Mouse (Mus musculus) left cerebral cortex, postnatal 25 days (tissue): ENCODE results near the gene Epha4. TPM values are rescaled to one million over a fixed set of nuclear protein-coding genes. Genes with fewer than 3 reads are reported as not detected.

ENCODE experiments used
- DNase-seq, 2 experiments: peaks; one replicate each; pipeline ENCODE4 v3.0.0; 2022; ENCODE audit warnings: low spot score in 2 of 2, mixed read lengths in 1 of 2
- intact Hi-C: fragments of 180-260 bp; cut with DNase I; formaldehyde crosslinking; loops from one replicate; pipeline ENCODE4 v1.15.1; 2025
- microRNA-seq, 2 experiments: library from miRNA; unstranded; fragments of <30 nt; microRNA quantifications; one replicate each; pipeline ENCODE4 v1.2.0; 2022
- total RNA-seq, 2 experiments: library from RNA; stranded (reverse); gene quantifications; 2 replicates each; pipeline ENCODE4 v1.2.3; 2021

Epha4 gene
- total RNA-seq, 2 experiments from 2014 or later: 177 to 192 TPM

GRCm38 (mm10) chr1:77370921-77371320, 144.0 kb downstream of the Epha4 start:
- no peak for DNase-seq
- intact Hi-C loops: no loop called here

GRCm38 (mm10) chr1:77369255-77369837, 145.5 kb downstream of the Epha4 start:
- intact Hi-C loops: no loop called here
- peak; percentile 36 to 68 for DNase-seq

- no peak for DNase-seq
- intact Hi-C loops: no loop called here
Observed at GRCm38 (mm10) chr1:77365850-77366249, 149.0 kb downstream of the Epha4 start.

- intact Hi-C loops: no loop called here
- DNase-seq: no peak
Observed at GRCm38 (mm10) chr1:77364596-77364995, 150.3 kb downstream of the Epha4 start.

GRCm38 (mm10) chr1:77363848-77364247, 151.0 kb downstream of the Epha4 start:
- intact Hi-C loops: no loop called here
- no peak for DNase-seq

GRCm38 (mm10) chr1:77346459-77346858, 168.4 kb downstream of the Epha4 start:
- intact Hi-C loops: no loop called here
- DNase-seq: peak; percentile 13 to 48

- intact Hi-C loops: no loop called here
- no peak for DNase-seq
Observed at GRCm38 (mm10) chr1:77343792-77344191, 171.1 kb downstream of the Epha4 start.

GRCm38 (mm10) chr1:77339701-77340100, 175.2 kb downstream of the Epha4 start:
- DNase-seq: no peak
- intact Hi-C loops: no loop called here

- intact Hi-C loops: no loop called here
Observed at GRCm38 (mm10) chr1:77338346-77338745, 176.5 kb downstream of the Epha4 start.

GRCm38 (mm10) chr1:77336937-77337336, 178.0 kb downstream of the Epha4 start:
- no peak for DNase-seq
- intact Hi-C loops: no loop called here

More at GRCm38 (mm10) chr1:77338346-77338745, 176.5 kb downstream of the Epha4 start:
- DNase-seq: no peak

- intact Hi-C loops: no loop called here
- DNase-seq: no peak
Observed at GRCm38 (mm10) chr1:77318597-77319127, 196.2 kb downstream of the Epha4 start.

Small RNA genes within 50 kb of the gene (microRNA-seq; reads per million reads assigned to microRNA genes)
- 0 reads per million in 2 experiments for gene Mir6352
